Mouse (Mus musculus) left cerebral cortex, postnatal 25 days (tissue): ENCODE data around the gene Zpr1. TPM values are rescaled to one million over a fixed set of nuclear protein-coding genes. Genes with fewer than 3 reads are reported as not detected.
"Not testable (repeated sequence)": the region's sequence is repeated elsewhere in the genome, so short reads cannot be mapped to it uniquely, and the experiment has no call there.

Source experiments
- DNase-seq, 2 experiments: peaks; one replicate each; pipeline ENCODE4 v3.0.0; 2022; ENCODE audit warnings: low spot score in 2 of 2, mixed read lengths in 1 of 2
- intact Hi-C: fragments of 180-260 bp; cut with DNase I; formaldehyde crosslinking; loops from one replicate; pipeline ENCODE4 v1.15.1; 2025
- total RNA-seq, 2 experiments: library from RNA; stranded (reverse); gene quantifications; 2 replicates each; pipeline ENCODE4 v1.2.3; 2021

The Zpr1 gene
- total RNA-seq, 2 experiments from 2014 or later = 31.9 to 34.1 TPM

DNA sequence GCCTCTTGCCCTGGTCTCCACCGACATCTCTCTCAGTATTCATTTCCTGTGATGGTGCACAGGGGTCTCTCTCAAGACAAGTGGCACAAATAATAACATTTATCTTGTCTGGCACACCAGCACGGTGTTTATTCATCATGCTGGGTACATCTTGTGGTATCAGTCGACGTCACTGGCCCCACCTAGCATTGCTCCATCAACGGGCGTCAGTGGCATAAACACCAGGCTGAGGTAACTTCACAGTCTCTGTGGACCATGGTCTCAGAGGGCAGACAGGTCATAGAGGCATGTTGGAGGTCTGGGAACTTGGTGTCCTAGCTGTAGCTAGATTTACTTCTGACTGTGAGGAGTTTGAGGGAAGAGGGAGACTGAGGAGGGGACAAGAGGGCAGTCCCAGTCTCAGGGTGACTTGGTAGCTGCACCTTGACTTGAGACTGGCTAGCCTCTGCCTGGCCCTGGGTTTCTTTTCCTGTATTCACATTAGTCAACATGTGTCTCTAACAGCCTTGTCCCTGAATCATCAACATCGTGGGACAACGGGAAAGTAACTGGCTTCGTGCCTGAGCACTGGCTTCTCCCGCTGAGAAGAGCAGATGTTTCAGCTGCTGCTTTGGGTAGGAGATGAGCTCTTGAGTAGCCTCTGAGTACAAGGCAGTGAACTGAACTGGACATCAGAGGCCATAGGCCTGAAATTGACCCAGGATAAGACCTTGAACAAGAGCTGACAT lies 16.0 kb upstream of the Zpr1 start:
- DNase-seq = no peak
- intact Hi-C loops = no loop called here

DNA sequence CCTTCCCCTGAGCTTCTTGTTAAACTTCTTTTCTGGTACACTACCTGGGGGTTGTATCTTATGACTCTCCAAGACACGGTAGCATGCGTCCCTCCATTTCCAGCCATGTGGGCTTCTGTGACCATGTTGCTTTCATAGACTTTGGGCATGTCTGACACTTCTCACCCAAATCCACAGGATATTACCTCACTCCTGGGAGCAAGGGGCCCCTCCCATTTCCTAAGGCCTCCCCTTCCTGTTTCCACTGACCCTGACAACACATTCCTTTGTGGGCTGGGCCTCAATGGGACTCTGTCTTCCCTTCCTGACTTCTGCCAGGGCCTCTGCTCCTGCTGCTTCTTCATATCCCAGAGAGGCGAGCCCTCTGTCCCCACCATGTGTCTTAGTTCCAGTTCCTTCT lies 15.3 kb upstream of the Zpr1 start:
- intact Hi-C loops = no loop called here
- no peak for DNase-seq

DNA sequence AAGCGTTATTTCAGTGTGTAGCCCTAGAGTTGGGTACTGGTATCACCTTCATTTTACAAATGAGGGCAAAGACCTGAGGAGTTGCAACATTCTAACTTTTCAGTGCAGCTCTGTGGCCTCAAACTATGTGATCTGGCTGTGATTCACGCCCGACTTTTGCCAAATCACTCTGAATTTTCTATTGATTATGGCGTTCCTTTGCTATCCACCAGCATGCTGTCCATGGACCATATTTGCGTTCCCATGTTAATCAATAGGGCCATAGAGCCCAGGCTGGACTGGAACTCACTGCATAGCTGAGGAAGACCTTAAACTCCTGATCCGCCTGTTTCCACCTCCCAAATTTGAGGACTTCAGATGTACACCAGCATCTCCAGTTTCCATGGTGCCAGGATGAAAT lies 13.8 kb upstream of the Zpr1 start:
- intact Hi-C loops = no loop called here
- DNase-seq = no peak

DNA sequence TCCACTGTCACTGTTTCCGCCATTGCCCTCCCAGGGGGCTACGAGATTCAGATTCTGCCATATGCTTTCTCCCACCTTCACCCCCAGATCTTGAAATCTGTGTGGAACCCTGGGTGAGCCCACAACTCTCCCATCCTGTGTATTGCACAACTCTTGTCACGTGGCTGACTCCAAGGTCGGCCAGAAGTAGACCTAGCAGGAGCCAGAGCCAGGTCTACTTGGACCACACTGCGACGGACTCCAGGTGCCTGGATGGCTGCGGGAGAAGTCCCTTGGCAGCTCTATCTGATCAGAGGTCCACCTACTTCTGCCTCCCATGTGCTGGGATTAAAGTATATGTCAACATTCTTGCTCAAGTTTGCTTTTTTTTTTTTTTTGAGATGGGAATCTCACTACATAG lies 11.7 kb upstream of the Zpr1 start:
- intact Hi-C loops = no loop called here
- no peak for DNase-seq

DNA sequence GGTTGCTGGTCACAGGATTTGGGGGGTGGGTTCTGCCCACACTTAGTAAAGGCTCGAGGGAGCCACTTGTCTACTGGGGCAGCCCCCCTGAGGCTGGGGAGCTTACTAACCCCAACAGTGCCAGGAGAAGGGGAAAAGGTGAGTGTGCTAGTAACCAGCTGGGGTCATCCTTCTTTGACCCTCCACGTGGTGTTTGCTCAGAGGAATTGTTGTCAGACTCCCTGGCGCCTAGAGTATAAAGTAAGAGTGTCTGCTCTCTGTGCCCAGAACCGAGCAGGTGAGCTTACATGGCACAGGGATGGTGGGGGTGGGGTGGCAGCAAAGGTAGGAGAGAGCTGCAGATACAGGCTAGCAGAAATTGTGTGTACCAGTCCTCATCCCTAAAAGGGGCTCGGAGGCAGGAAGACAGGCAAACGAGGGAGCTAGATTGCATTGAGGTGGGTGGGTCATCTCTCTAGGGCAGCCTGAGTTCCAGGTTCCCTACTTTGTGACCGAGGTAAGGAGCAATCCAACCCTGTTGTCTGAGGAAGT lies 4.5 kb upstream of the Zpr1 start, which contains the start of gene Apoa5:
Apoa5 (plus strand) TSS at position 291 of the 531 bp plus-strand sequence.
- DNase-seq = no peak
- intact Hi-C loops = no loop called here

DNA sequence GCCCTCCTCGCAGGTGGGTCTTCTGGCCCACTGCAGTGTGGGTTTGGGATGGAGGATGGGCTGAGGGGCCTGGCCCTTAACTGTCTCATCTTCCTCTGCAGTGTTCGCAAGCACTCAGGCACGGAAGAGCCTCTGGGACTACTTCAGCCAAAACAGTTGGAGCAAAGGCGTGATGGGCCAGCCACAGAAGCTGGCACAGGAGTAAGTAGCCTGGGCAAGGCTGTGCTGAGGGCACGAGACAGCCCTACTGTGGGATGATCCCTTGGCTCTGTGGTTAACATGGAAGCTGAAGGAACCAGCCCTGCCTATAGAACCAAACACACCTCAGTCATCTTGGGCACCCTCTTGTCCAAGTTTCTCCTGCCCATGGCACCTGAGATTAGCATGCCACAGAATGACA lies 3.7 kb upstream of the Zpr1 start:
- intact Hi-C loops = no loop called here
- no peak for DNase-seq

DNA sequence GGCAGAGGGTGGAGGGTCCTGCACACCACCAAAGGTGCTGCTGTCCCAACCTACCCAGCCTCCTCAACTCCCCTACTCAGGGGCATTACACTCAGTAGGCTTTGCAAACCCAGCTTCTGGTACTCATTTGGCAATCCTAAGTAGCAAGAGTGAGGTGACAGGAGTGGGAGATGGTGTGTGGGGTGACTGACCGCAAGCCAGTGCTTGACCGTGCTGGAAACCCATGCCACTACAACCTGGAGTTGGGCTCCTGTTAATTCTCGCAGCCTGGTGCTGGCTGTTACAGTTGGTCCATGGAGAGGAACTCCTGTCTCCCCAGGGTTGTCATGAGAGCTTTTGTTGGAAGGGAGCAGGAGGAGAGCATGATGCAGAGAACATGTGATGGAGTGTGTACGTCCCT lies 2.1 kb upstream of the Zpr1 start:
- DNase-seq = no peak
- intact Hi-C loops = no loop called here

DNA sequence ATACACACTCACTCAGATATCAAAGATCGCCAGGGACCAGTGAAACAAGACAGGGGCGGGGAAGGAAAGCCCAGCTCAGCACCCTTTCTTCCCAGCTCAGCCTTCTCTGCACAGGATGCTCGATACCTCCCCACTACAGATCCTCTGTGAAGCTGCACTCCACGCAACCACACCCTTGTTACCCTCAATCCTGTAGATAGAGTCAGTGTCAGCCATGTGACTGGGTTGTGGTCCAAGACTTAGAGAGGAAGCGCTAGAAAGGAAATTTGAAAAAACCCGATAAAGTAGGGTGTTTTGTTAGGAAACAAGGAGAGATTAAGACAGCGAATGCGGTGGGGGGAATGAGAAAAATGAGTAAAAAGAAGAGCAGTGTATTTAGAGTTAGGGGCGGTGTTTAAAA lies 794 bp upstream of the Zpr1 start:
- intact Hi-C loops = no loop called here
- DNase-seq = no peak

DNA sequence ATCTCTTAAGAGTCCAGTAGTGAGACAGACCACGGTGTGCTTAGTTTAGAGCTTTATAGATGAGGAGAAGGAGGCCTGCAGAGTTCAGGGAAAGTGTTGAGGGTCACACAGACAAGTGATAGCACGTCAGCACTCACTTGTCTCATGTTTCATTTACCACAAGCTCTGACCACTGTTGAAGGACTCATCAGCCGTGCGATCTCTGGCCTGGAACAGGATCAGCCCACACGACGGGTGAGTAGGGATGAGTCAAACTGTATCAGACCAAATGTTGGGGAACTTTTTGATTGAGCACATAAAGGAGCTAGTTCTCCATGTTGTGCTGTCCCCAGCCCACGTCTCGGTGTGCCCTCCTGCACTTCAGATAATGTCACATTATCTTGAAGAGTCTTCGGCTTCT lies 1.6 kb downstream of the Zpr1 start:
- no peak for DNase-seq
- intact Hi-C loops = no loop called here

DNA sequence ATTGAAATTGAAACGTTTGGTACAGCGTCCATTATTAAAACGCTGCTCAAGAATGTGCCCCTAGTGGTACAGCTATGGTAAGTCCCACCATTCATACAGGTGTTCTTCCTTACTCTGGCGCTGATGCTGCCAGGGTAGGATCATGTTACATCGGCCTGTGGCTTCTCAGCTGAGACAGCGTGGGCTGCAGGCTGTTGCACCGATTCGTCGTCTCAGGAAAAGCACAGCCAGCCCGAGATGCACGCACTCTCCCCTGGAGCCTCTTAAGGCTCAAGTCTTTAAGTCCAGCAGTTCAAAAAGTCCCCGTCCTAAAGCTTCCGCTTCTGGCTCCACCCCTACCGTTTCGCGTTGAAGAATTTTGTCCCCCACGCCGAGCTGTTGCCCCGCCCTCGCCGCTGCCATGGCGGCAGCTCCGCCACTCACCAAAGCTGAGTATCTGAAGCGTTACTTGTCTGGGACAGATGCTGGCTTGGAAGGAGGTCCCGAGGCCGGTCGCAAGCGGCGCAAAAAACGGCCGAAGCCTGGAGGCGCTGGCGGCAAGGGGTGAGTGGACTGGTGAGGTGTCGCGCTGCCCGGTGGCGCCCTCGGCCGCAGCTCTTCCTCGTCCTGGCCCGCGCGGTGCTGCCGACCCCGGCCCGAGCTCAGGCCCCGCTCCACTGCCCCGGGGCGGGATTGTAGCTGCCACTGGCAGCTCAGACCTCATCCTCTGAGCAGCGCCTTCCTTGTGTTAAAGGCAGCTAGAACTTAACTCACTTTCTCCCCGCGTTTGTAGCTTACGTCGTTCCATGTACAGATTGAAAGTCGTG lies 10.0 kb downstream of the Zpr1 start, which contains the start of gene Bud13:
Bud13 (plus strand) TSS at position 378 of the 806 bp plus-strand sequence.
- intact Hi-C loops = no loop called here
- peak; percentile 86 to 92 for DNase-seq

DNA sequence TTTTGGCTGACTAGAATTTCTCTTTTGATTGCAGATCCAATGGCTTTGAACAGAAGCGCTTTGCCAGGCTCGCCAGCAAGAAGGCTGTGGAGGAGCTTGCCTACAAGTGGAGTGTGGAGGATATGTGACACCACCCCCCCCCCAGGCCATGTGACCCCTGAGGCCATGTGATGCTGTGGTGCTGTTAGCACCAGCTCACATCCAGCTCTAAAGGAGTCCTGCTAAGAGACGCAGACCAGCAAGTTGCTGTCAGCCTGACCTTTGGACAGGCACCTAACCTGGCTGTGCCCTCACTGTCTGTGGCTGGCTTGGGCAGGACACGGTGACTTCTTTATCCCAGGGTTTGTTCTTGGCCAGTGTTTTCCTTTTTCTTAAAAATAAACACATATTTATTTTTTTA lies 25.5 kb downstream of the Zpr1 start:
- DNase-seq = no peak
- intact Hi-C loops = no loop called here

DNA sequence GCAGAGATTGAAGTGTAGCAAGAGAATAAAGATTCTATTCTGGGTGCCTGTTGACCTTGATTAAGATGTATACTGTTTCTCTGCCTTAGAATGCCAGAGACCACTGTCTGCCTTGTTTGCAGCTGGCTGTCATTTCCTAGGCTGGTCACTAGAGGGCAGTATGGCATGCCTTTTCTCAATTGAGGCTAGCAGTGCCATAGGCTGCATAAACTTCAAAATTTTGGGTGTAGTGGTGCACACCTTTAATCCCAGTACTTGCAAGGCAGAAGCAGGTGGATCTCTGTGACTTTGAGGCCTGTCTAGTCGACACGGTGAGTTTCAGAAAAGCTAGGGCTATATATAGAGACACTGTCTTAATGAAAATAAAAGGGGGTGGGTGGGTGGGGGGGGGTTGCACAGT lies 29.3 kb downstream of the Zpr1 start:
- intact Hi-C loops = no loop called here
- DNase-seq = peak; percentile 49 to 60

DNA sequence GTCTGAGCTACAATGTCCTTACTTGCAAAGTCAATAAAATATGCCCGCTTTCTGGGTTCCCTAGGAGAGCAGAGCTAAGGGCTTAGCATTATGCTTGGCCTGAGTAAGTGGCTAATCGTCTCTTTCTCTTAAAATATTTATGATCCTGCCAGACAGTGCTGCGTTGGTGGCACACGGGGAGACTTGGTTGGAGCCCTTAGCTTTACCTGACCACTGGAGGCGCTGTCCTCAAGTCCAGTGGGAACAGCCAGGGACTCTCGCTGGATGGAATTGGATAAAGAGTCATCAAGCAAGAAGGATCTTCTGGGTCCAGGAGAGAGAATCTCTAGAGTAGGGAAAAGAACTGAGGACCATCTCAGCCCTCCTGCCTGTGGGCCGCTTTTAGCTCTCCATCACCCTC lies 36.3 kb downstream of the Zpr1 start:
- no peak for DNase-seq
- intact Hi-C loops = no loop called here

DNA sequence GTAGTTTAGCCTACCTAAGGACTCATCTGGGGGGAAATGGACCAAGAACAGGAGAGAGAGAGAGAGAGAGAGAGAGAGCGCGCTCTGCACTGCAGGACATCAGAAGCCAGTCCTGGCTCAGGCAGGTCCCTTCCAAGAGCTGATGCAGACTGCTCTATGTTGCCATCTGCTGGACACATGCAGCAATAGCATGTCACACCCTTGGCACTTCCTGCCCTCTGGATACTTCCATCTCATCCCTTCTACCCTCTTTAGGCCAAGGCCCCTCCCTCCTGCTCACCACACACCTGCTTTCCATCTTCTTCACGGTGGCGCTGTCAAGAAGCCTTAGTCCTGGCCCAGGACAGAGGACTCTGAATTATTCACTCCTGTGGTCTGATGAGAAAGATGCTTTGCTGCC lies 41.6 kb downstream of the Zpr1 start:
- DNase-seq = peak; percentile 59 to 69
- intact Hi-C loops = no loop called here

DNA sequence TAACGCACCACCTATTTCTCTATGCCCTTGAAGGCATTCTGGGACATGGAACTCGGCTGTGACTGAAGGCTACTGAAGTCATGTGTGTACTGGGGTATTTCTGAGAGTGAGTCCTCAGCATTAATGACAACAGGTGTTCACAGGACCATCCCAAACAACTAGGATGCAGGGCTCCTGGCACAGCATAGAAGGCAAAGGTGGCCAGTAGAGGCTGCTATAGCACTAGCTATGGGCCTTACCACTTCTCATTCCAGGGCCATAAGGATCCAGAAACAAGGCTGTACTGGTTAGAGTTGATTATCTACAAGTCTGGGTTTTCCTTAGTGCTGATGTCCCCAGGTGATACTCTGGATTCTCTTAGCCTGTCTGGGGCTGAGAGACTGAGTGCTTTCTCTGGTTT lies 42.1 kb downstream of the Zpr1 start:
- no peak for DNase-seq
- intact Hi-C loops = no loop called here

DNA sequence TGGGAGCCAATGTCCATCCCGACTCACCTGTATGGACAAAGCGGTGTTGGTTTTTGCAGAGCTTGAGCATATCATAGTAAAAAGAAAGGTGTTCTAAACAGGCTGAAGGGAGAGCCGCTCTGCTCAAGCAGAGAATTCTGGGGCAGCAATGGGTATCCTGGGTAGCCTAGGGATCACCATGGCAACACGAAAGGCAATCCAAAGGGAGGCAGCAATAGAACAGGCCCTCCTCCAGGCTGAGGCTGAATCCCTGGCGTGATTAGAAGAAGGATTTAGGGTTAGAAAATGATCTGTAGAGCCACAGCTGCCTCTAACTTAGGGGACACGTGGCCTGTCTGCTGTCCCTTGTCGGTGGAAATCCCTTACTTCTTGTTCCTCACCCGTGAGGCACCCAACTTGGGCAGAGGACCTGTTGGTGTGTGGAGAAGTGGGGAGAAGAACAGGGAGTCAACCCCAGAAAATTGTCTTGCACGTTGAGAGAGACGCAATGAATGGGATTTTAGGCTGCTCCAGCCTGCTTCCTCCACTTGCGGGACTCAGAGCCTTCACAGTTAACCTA lies 43.0 kb downstream of the Zpr1 start:
- intact Hi-C loops = no loop called here
- DNase-seq = peak; percentile 58 to 67

DNA sequence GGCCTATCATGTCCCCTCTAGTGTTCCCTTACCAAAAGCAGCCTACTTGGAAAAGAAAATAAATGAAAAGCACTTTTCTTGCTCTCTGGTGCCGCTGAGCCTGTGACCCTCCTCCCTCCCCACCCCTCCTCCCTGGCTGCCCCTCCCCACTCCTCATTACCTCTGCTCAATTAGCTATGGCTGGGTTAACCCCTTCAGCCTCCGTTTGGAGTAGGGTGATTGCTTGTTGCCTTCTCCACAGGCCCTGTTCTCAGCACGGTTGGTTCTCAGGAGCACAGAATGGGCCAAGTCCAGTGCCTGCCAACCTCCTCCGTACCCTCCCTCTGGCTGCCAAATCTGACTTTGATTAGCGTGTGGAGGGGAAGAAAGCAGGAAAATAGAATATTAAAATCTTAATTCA lies 43.5 kb downstream of the Zpr1 start:
- DNase-seq = no peak
- intact Hi-C loops = no loop called here

DNA sequence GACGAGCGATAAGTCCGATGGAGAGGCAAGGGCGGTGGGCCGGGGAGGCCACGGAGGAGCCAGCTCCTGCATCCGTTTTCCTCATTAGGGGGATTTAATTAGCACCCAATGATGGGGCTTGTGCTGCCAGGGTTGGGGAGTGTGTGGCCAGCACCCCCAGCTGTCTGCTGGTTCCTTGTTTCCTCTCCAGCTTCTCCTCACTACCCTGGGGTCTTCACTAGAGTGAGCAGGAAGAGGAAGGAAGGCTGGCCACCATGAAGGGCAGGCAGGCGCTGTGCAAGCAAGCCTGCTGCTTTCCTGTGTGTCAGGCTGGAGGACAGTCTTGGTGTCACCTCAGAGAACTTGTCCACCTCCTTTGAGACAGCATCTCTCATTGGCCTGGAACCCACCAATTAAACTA lies 44.0 kb downstream of the Zpr1 start:
- DNase-seq = no peak
- intact Hi-C loops = no loop called here

DNA sequence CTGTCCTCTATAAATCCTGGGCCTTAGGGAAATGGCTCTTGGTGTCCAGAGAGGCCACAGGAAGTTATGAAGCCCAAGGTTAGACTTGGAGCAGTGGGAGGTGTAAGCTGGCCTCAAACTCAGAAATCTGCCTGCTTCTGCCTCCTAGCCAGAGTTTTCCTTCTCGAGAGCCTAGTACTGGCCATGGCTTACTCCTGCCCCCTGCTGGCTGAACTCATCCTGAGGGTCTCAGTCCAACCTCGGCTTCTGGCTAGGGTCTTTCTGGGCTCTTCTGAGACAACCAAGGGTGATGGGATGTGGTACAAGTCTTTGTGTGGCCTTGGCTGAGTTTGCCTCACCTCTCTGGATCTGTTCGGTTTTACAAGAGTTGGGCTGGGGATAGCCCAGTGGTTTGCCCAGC lies 45.1 kb downstream of the Zpr1 start:
- intact Hi-C loops = no loop called here
- DNase-seq = no peak

DNA sequence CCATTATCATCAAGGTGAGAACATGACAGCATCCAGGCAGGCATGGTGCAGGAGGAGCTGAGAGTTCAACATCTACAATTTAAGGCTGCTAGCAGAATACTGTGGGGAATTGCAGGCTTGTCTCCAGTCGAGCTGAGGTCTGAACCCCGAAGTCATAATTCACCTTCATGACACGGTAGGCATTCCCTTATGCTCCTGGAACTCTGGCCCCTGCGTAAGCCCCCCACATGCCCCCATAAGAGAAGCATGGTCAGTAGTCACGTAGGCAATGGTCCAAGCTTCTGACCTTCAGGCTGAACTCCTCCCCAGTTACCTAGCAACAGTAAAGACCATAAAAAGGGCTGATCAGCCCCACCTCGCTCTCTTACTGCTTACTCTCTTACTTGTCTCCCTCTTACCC lies 47.0 kb downstream of the Zpr1 start, which contains the start of gene 4931429L15Rik:
4931429L15Rik (minus strand) TSS at position 101 of the 400 bp plus-strand sequence.
- DNase-seq, intact Hi-C loops: not testable (repeated sequence)

DNA sequence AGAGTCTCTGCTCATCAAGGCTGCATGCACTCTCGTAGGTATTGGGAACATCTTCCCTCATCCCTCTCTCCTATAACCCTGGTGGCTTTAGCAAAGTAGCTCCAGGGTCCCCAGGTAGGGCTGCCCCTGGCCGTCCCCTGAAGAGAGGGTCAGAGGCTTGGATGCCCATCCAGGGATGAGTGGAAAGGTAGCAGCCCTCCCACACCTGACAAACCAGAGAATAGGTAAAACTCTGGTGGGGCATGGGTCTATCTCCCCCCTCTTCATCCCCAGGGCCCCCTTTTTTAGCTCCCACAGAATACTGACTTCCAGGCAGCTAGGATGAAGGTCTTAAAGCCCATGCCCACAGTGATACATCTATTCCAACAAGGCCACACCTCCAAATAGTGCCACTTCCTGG lies 47.6 kb downstream of the Zpr1 start:
- DNase-seq = no peak
- intact Hi-C loops = no loop called here
